Mouse (Mus musculus): ENCODE data around the gene Naalad2. TPM values are rescaled to one million over a fixed set of nuclear protein-coding genes. Genes with fewer than 3 reads are reported as not detected.

Gene Naalad2
- polyA plus RNA-seq, 1 experiment from 2014 or later, result 2.5 TPM

Other genes starting within 250 kb of the Naalad2 start
- 115 and 116 TPM in 2 replicates for gene Chordc1, start 110.9 kb downstream of the Naalad2 start, polyA plus RNA-seq (2015; fragmentation: Nextera tagmentation; extraction: Ambion mirVana)
- not detected in 2 replicates for gene Ubtfl1, start 1.4 kb upstream of the Naalad2 start, polyA plus RNA-seq (2015; fragmentation: Nextera tagmentation; extraction: Ambion mirVana)
- gene Mbd3l2, start 27.7 kb upstream of the Naalad2 start, polyA plus RNA-seq (2015; fragmentation: Nextera tagmentation; extraction: Ambion mirVana), result not detected in 2 replicates
- gene Zfp558, start 75.3 kb upstream of the Naalad2 start, polyA plus RNA-seq (2015; fragmentation: Nextera tagmentation; extraction: Ambion mirVana), result 31.3 and 38.0 TPM in 2 replicates
- not detected in 2 replicates for gene Mbd3l1, start 75.4 kb upstream of the Naalad2 start, polyA plus RNA-seq (2015; fragmentation: Nextera tagmentation; extraction: Ambion mirVana)